Mouse (Mus musculus): ENCODE measurements at regions not wholly inside any gene's neighbourhood (a gene's known extent, or its start where the extent isn't known, plus 50 kb on each side); places are given as distances from the start of the nearest gene placed in this dataset.

GRCm38 (mm10) chr3:137014686-137015085 is 326.2 kb upstream of the Emcn start:
- Histone ChIP-seq H3K4me3 (ENCODE audit: low read depth, low read length) (no peak overlapping the region), H3K9ac (replicated peaks; ENCODE audit: low read depth, low read length) (no peak overlapping the region), H3K27me3 (ENCODE audit: control insufficient read depth, insufficient read depth, low read length) (no peaks in the 10 kb centered on the region), H3K36me3 (replicated peaks; ENCODE audit: control insufficient read depth, insufficient read depth, low read length) (no peaks in the 10 kb centered on the region), H3K4me2 (ENCODE audit: low read depth, low read length) (no peak overlapping the region), H3K4me1 (ENCODE audit: control insufficient read depth, insufficient read depth) (no peaks in the 10 kb centered on the region), H3K9me3 (replicated peaks; ENCODE audit: control insufficient read depth, low read length) (no peaks in the 10 kb centered on the region), H3K27ac (ENCODE audit: low read depth) (no peak overlapping the region)
- 55% methylated on average over 2 of the region's 2 CpGs for WGBS
- TF ChIP-seq EP300 (IDR thresholded peaks at IDR 0.05; ENCODE audit: low read depth) = no peak
- no peak for TF ChIP-seq CTCF (IDR thresholded peaks at IDR 0.05; ENCODE audit: low read depth)
- DNase-seq (ENCODE audit: low spot score) (peak; percentile 13), ATAC-seq (ENCODE audit: insufficient read depth, low read depth) (no peak)

- DNase-seq (ENCODE audit: low spot score) (no peak), ATAC-seq (ENCODE audit: insufficient read depth, low read depth) (no peak)
- H3K27me3 ChIP-seq (ENCODE audit: control insufficient read depth, insufficient read depth, low read length) = no peaks in the 10 kb centered on the region
- WGBS = 78% methylated on average over 3 of the region's 3 CpGs
- H3K36me3 ChIP-seq (replicated peaks; ENCODE audit: control insufficient read depth, insufficient read depth, low read length) = no peaks in the 10 kb centered on the region
- H3K4me3 ChIP-seq (ENCODE audit: low read depth, low read length) = no peak overlapping the region
- TF ChIP-seq CTCF (IDR thresholded peaks at IDR 0.05; ENCODE audit: low read depth) = no peak
- no peak for TF ChIP-seq EP300 (IDR thresholded peaks at IDR 0.05; ENCODE audit: low read depth)
- no peak overlapping the region for H3K27ac ChIP-seq (ENCODE audit: low read depth)
- no peak overlapping the region for H3K9ac ChIP-seq (replicated peaks; ENCODE audit: low read depth, low read length)
- no peaks in the 10 kb centered on the region for H3K4me1 ChIP-seq (ENCODE audit: control insufficient read depth, insufficient read depth)
- no peak overlapping the region for H3K4me2 ChIP-seq (ENCODE audit: low read depth, low read length)
- no peaks in the 10 kb centered on the region for H3K9me3 ChIP-seq (replicated peaks; ENCODE audit: control insufficient read depth, low read length)
Measured at GRCm38 (mm10) chr3:137015199-137015598, 325.7 kb upstream of the Emcn start.

GRCm38 (mm10) chr3:137019971-137020634 is 320.8 kb upstream of the Emcn start:
- no peak for TF ChIP-seq EP300 (IDR thresholded peaks at IDR 0.05; ENCODE audit: low read depth)
- TF ChIP-seq CTCF (IDR thresholded peaks at IDR 0.05; ENCODE audit: low read depth) = no peak
- H3K9me3 ChIP-seq (replicated peaks; ENCODE audit: control insufficient read depth, low read length) = no peaks in the 10 kb centered on the region
- H3K4me3 ChIP-seq (ENCODE audit: low read depth, low read length) = no peak overlapping the region
- H3K27ac ChIP-seq (ENCODE audit: low read depth) = no peak overlapping the region
- ATAC-seq (ENCODE audit: insufficient read depth, low read depth) (no peak), DNase-seq (ENCODE audit: low spot score) (no peak)
- H3K4me2 ChIP-seq (ENCODE audit: low read depth, low read length) = no peak overlapping the region
- no peaks in the 10 kb centered on the region for H3K36me3 ChIP-seq (replicated peaks; ENCODE audit: control insufficient read depth, insufficient read depth, low read length)
- H3K9ac ChIP-seq (replicated peaks; ENCODE audit: low read depth, low read length) = no peak overlapping the region
- WGBS = 51% methylated on average over 3 of the region's 3 CpGs
- H3K27me3 ChIP-seq (ENCODE audit: control insufficient read depth, insufficient read depth, low read length) = no peaks in the 10 kb centered on the region
- H3K4me1 ChIP-seq (ENCODE audit: control insufficient read depth, insufficient read depth) = no peaks in the 10 kb centered on the region

GRCm38 (mm10) chr3:137029546-137029945 is 311.3 kb upstream of the Emcn start:
- Histone ChIP-seq H3K27me3 (ENCODE audit: control insufficient read depth, insufficient read depth, low read length) (no peaks in the 10 kb centered on the region), H3K36me3 (replicated peaks; ENCODE audit: control insufficient read depth, insufficient read depth, low read length) (no peaks in the 10 kb centered on the region), H3K27ac (ENCODE audit: low read depth) (no peak overlapping the region), H3K4me2 (ENCODE audit: low read depth, low read length) (no peak overlapping the region), H3K4me3 (ENCODE audit: low read depth, low read length) (no peak overlapping the region), H3K9ac (replicated peaks; ENCODE audit: low read depth, low read length) (no peak overlapping the region), H3K9me3 (replicated peaks; ENCODE audit: control insufficient read depth, low read length) (no peaks in the 10 kb centered on the region), H3K4me1 (ENCODE audit: control insufficient read depth, insufficient read depth) (no peaks in the 10 kb centered on the region)
- no peak for ATAC-seq (ENCODE audit: insufficient read depth, low read depth)
- DNase-seq (ENCODE audit: low spot score) = no peak
- no peak for TF ChIP-seq EP300 (IDR thresholded peaks at IDR 0.05; ENCODE audit: low read depth)
- TF ChIP-seq CTCF (IDR thresholded peaks at IDR 0.05; ENCODE audit: low read depth) = no peak
- 82% methylated on average over 2 of the region's 2 CpGs for WGBS

- ATAC-seq (ENCODE audit: insufficient read depth, low read depth) (no peak), DNase-seq (ENCODE audit: low spot score) (no peak)
- Histone ChIP-seq H3K4me2 (ENCODE audit: low read depth, low read length) (no peak overlapping the region), H3K36me3 (replicated peaks; ENCODE audit: control insufficient read depth, insufficient read depth, low read length) (no peaks in the 10 kb centered on the region), H3K27ac (ENCODE audit: low read depth) (no peak overlapping the region), H3K9ac (replicated peaks; ENCODE audit: low read depth, low read length) (no peak overlapping the region), H3K9me3 (replicated peaks; ENCODE audit: control insufficient read depth, low read length) (no peaks in the 10 kb centered on the region), H3K4me3 (ENCODE audit: low read depth, low read length) (no peak overlapping the region), H3K27me3 (ENCODE audit: control insufficient read depth, insufficient read depth, low read length) (no peaks in the 10 kb centered on the region), H3K4me1 (ENCODE audit: control insufficient read depth, insufficient read depth) (no peaks in the 10 kb centered on the region)
- TF ChIP-seq EP300 (IDR thresholded peaks at IDR 0.05; ENCODE audit: low read depth) (no peak), CTCF (IDR thresholded peaks at IDR 0.05; ENCODE audit: low read depth) (no peak)
- WGBS = 72% methylated on average over 2 of the region's 2 CpGs
Measured at GRCm38 (mm10) chr3:137032802-137033201, 308.1 kb upstream of the Emcn start.

- Histone ChIP-seq H3K4me2 (ENCODE audit: low read depth, low read length) (no peak overlapping the region), H3K9ac (replicated peaks; ENCODE audit: low read depth, low read length) (no peak overlapping the region), H3K27me3 (ENCODE audit: control insufficient read depth, insufficient read depth, low read length) (no peaks in the 10 kb centered on the region), H3K36me3 (replicated peaks; ENCODE audit: control insufficient read depth, insufficient read depth, low read length) (no peaks in the 10 kb centered on the region), H3K9me3 (replicated peaks; ENCODE audit: control insufficient read depth, low read length) (no peaks in the 10 kb centered on the region), H3K4me3 (ENCODE audit: low read depth, low read length) (no peak overlapping the region), H3K4me1 (ENCODE audit: control insufficient read depth, insufficient read depth) (no peaks in the 10 kb centered on the region), H3K27ac (ENCODE audit: low read depth) (no peak overlapping the region)
- no peak for ATAC-seq (ENCODE audit: insufficient read depth, low read depth)
- no peak for TF ChIP-seq CTCF (IDR thresholded peaks at IDR 0.05; ENCODE audit: low read depth)
- TF ChIP-seq EP300 (IDR thresholded peaks at IDR 0.05; ENCODE audit: low read depth) = no peak
- WGBS = 69% methylated on average over 8 of the region's 8 CpGs
- no peak for DNase-seq (ENCODE audit: low spot score)
Measured at GRCm38 (mm10) chr3:137039638-137040037, 301.2 kb upstream of the Emcn start.
